15 mouse cellular contexts compared by ENCODE assay signal in genomic region chr5:148266841-148267240, GRCm38 (mm10).
DNase-seq lines count a peak whose midpoint lies in the region; ATAC-seq lines count a peak whose summit lies in the region.
"Had no signal": no experiment of that assay in that cellular context is flagged by ENCODE, and none has a peak within 500 bp of the region (broad histone marks: within the 10 kb centered on the region; RNA-seq: fewer than 3 reads in every experiment).

No protein-coding gene starts in this region.

- no peak for DNase-seq in heart, embryonic 10.5 days (ENCODE audit: low spot score)
- DNase-seq in heart, postnatal 36 days: no peak
- DNase-seq in midbrain, embryonic 10.5 days (ENCODE audit: low spot score): no peak
- DNase-seq in naive thymus-derived CD4-positive, alpha-beta T cell, adult 2 months (ENCODE audit: low read depth): peak; percentile 28
- no peak for DNase-seq in adrenal gland, adult 2 months
- no peak for DNase-seq in left cerebral cortex, adult 9 months (ENCODE audit: low spot score in 2 of 2)
- DNase-seq in left cerebral cortex, adult 11 months (ENCODE audit: low spot score): no peak
- DNase-seq: cerebellum, adult 2 months; forebrain, postnatal 0 days; kidney, postnatal 25 days had no signal

- H3K36me3 ChIP-seq in heart, embryonic 10.5 days: 0 out of 2 replicates have a peak, but pooled peaks cover 2% of the 10 kb centered on the region
- H3K36me3 ChIP-seq in midbrain, embryonic 13.5 days: no peaks in the 10 kb centered on the region
- no peaks in the 10 kb centered on the region for H3K36me3 ChIP-seq in midbrain, embryonic 10.5 days
- H3K36me3 ChIP-seq: limb, embryonic 10.5 days; liver, embryonic 15.5 days; midbrain, embryonic 12.5 days had no signal

- H3K4me3 ChIP-seq in heart, embryonic 10.5 days: peak overlapping the region; percentile 71
- no peak overlapping the region for H3K4me3 ChIP-seq in midbrain, embryonic 13.5 days (replicated peaks)
- no peak overlapping the region for H3K4me3 ChIP-seq in midbrain, embryonic 10.5 days
- H3K4me3 ChIP-seq: limb, embryonic 10.5 days; liver, embryonic 15.5 days; midbrain, embryonic 12.5 days had no signal

- peaks cover 36% of the 10 kb centered on the region for H3K4me1 ChIP-seq in heart, embryonic 10.5 days
- H3K4me1 ChIP-seq in midbrain, embryonic 13.5 days (replicated peaks): peaks cover 13% of the 10 kb centered on the region
- H3K4me1 ChIP-seq in midbrain, embryonic 10.5 days: peaks cover 13% of the 10 kb centered on the region
- H3K4me1 ChIP-seq: liver, embryonic 15.5 days had no signal

- intact Hi-C loops in heart, postnatal 36 days (cut with DNase I): no loop called here

- H3K4me2 ChIP-seq in midbrain, embryonic 13.5 days (replicated peaks): peak overlapping the region; percentile 79; the same call in 1 of the 2 replicates
- H3K4me2 ChIP-seq: liver, embryonic 15.5 days had no signal

- H3K27me3 ChIP-seq in heart, embryonic 10.5 days (ENCODE audit: insufficient read depth, poor library complexity, severe bottlenecking): 0 out of 2 replicates have a peak, but pooled peaks cover 4% of the 10 kb centered on the region
- H3K27me3 ChIP-seq in midbrain, embryonic 13.5 days: peaks cover 12% of the 10 kb centered on the region; the same call in 1 of the 2 replicates
- peaks cover 36% of the 10 kb centered on the region for H3K27me3 ChIP-seq in midbrain, embryonic 10.5 days (ENCODE audit: low read depth, poor library complexity, severe bottlenecking)

- 50% methylated on average over 2 of the region's 2 CpGs for WGBS in heart, embryonic 10.5 days
- WGBS in midbrain, embryonic 13.5 days: 63% methylated on average over 2 of the region's 2 CpGs
- 77% methylated on average over 2 of the region's 2 CpGs for WGBS in midbrain, embryonic 10.5 days

- H3K9ac ChIP-seq in midbrain, embryonic 13.5 days (replicated peaks): no peak overlapping the region
- H3K9ac ChIP-seq: forebrain, postnatal 0 days; liver, embryonic 15.5 days; midbrain, embryonic 12.5 days had no signal

- peak overlapping the region; percentile 86 for H3K27ac ChIP-seq in heart, embryonic 10.5 days
- H3K27ac ChIP-seq in midbrain, embryonic 13.5 days: no peak overlapping the region
- no peak overlapping the region for H3K27ac ChIP-seq in midbrain, embryonic 10.5 days (replicated peaks)
- H3K27ac ChIP-seq: limb, embryonic 10.5 days; liver, embryonic 15.5 days; midbrain, embryonic 12.5 days had no signal

- ATAC-seq in midbrain, embryonic 13.5 days: no peak
- ATAC-seq: forebrain, postnatal 0 days; Patski had no signal

- no peaks in the 10 kb centered on the region for H3K9me3 ChIP-seq in heart, embryonic 10.5 days
- no peaks in the 10 kb centered on the region for H3K9me3 ChIP-seq in midbrain, embryonic 13.5 days
- H3K9me3 ChIP-seq in midbrain, embryonic 10.5 days (replicated peaks): no peaks in the 10 kb centered on the region
- H3K9me3 ChIP-seq: limb, embryonic 10.5 days; liver, embryonic 15.5 days had no signal
